Mouse (Mus musculus): ENCODE data around the gene Pibf1. TPM values are rescaled to one million over a fixed set of nuclear protein-coding genes. Genes with fewer than 3 reads are reported as not detected.

The Pibf1 gene
- total RNA-seq, 1 experiment from 2014 or later = 51.4 TPM

- no peak for ATAC-seq (ENCODE audit: extremely low read depth, insufficient number of reproducible peaks, low FRiP score, poor library complexity, severe bottlenecking)
Observed at GRCm38 (mm10) chr14:99135761-99136160, 36.5 kb downstream of the Pibf1 start.

- no peak for ATAC-seq (ENCODE audit: extremely low read depth, insufficient number of reproducible peaks, low FRiP score, poor library complexity, severe bottlenecking)
Observed at GRCm38 (mm10) chr14:99136297-99136696, 37.1 kb downstream of the Pibf1 start.

DNA sequence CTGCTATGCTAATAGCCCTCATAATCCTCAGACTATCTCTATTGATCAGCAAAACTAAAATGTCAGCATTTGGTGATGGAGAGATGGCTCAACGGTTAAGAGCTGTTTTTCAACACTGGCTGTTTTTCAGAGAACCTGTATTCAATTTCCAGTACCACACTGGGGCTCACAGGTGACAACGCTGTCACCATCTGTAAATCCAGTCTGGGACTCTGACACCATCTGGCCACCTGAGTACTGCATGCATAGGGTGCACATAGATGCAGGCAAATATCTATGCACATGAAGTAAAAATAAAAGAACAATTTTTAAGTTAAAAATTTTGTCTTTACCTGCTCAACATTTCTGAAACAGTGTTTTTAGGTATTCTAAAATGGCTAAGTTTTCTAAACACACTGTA lies 40.8 kb downstream of the Pibf1 start:
- ATAC-seq (ENCODE audit: extremely low read depth, insufficient number of reproducible peaks, low FRiP score, poor library complexity, severe bottlenecking) = no peak

GRCm38 (mm10) chr14:99141786-99142633 lies 42.8 kb downstream of the Pibf1 start:
- peak; percentile 92 for ATAC-seq (ENCODE audit: extremely low read depth, insufficient number of reproducible peaks, low FRiP score, poor library complexity, severe bottlenecking)

DNA sequence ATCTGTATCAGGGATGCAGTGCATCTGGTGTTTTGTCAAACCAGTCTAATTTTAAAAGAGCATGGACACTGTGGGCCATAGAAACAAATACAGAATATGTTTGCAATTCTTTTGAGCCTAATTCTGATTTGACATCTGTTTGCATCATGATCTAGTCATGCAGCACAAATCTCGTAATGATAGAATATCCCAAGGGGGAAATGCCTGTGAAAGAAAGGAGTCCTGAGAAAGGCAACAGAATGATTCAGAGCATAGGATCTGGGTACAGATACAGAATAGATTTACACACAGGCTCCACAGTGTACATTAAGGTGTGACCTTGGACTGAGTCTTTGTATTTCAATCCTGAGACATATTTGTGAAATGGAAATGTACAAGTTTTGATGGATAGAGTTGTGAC lies 47.6 kb downstream of the Pibf1 start:
- ATAC-seq (ENCODE audit: extremely low read depth, insufficient number of reproducible peaks, low FRiP score, poor library complexity, severe bottlenecking) = no peak

DNA sequence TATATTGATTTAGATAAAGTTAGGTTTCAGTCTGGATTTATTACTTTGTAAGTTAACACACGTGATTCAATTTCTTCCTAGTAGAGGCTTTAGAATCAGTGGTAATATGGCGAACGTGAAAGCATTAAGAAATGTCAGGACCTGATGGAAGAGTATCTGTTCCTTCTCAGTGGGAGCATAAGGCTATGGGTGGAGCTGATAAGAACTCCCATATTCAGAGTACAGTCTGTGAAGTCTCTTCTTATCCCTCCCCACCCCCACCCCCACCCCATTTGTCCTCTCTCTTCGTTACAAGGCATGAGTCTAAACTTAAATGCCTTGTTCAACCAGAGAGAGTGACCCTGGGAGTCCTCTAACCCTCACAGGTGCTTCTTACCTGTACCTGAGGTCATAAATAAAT lies 53.5 kb downstream of the Pibf1 start:
- no peak for ATAC-seq (ENCODE audit: extremely low read depth, insufficient number of reproducible peaks, low FRiP score, poor library complexity, severe bottlenecking)

- ATAC-seq (ENCODE audit: extremely low read depth, insufficient number of reproducible peaks, low FRiP score, poor library complexity, severe bottlenecking) = no peak
Observed at GRCm38 (mm10) chr14:99159940-99160339, 60.7 kb downstream of the Pibf1 start.

- ATAC-seq (ENCODE audit: extremely low read depth, insufficient number of reproducible peaks, low FRiP score, poor library complexity, severe bottlenecking) = no peak
Observed at GRCm38 (mm10) chr14:99163051-99163450, 63.8 kb downstream of the Pibf1 start.

DNA sequence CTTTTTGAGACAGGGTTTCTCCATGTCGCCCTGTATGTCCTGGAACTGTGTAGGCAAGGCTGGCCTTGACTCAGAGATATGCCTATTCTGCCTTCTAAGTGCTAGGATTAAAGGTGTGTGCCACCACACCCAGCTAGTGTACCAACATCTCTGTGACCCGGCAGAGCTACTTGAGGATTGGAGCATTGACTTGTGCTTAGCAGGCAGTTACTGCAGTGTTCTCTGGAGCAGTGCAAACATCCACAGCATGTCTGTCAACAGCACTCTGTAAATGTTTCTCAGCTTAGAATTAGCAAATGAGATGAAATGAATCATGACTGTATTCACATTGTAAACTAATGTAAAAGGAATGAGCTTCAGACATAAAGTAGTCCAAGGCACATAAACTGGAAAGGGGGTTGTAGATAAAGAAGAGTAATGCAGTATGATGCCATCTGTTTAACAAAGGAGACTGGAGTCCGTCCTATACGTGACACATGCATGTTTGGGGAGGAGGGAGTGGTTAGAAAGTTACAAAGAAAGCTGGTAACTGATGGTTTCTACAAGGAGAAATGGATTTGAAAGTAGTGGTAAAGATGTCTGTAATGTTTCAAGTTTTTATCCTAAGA lies 75.0 kb downstream of the Pibf1 start:
- no peak for ATAC-seq (ENCODE audit: extremely low read depth, insufficient number of reproducible peaks, low FRiP score, poor library complexity, severe bottlenecking)

DNA sequence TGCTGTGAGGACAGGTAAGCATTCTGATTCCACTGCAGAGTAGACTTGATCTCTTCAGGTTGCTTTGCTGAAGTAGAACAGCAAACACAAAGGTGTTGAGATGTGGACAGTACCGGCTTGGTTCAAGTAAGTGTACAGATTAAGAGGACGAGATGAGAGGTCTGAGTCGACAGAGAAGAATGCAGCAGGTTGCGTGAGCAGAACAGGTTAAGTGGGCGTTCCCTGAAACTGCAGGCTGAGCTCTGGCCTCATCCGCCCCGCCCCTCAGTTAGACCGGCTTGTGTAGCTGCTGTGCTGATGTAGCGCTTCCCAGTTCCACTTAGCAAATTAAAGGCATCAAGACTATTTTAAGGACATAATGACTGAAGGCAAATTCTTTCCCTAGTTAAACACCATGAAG lies 77.3 kb downstream of the Pibf1 start:
- no peak for ATAC-seq (ENCODE audit: extremely low read depth, insufficient number of reproducible peaks, low FRiP score, poor library complexity, severe bottlenecking)

DNA sequence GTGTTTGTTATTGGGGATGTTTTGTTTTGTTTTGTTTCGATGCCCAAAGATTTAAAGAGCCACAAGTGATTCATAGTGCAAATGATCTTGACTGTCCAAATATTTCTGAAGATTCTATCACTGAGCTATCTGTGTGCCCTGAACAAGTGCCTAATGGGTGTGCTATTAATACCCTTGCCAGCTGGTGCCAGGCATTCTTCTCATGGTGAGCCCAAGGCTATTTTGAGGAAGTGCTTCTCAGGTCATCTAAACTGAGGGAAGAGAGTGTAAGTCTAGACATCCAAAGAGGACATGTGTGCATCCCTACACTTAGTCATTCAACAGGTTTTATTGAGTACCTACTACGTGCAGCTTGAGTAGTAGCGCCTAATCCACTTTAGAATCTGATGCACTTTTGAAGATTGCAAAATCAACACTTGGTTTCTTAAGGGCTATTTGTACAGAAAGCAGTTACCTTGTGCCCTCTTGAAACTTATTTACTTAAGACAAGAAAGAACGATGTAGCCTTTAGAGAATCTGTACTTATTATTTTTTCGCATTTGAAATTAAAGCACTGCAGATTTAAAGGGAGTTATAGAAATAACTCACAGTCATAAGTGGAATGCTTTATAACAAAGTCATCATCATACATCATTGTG lies 91.0 kb downstream of the Pibf1 start:
- no peak for ATAC-seq (ENCODE audit: extremely low read depth, insufficient number of reproducible peaks, low FRiP score, poor library complexity, severe bottlenecking)

- ATAC-seq (ENCODE audit: extremely low read depth, insufficient number of reproducible peaks, low FRiP score, poor library complexity, severe bottlenecking) = no peak
Observed at GRCm38 (mm10) chr14:99205865-99206264, 106.6 kb downstream of the Pibf1 start.

DNA sequence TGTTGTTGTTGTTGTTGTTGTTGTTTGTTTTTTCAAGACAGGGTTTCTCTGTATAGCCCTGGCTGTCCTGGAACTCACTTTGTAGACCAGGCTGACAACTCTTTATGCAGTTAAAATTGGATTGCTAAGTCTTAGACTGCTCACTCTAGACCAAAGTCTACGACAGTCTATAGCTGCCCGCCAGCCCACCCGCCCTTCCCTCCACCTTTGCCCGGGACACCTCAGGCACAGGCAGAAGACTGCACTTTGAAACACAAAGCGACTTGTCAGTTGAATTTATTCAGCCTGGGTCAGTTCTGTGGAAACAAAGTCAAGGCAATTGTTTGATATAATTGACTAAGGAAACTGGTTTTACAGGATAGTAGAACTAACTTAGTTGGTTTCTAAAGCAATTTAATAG lies 107.4 kb downstream of the Pibf1 start:
- ATAC-seq (ENCODE audit: extremely low read depth, insufficient number of reproducible peaks, low FRiP score, poor library complexity, severe bottlenecking) = no peak

DNA sequence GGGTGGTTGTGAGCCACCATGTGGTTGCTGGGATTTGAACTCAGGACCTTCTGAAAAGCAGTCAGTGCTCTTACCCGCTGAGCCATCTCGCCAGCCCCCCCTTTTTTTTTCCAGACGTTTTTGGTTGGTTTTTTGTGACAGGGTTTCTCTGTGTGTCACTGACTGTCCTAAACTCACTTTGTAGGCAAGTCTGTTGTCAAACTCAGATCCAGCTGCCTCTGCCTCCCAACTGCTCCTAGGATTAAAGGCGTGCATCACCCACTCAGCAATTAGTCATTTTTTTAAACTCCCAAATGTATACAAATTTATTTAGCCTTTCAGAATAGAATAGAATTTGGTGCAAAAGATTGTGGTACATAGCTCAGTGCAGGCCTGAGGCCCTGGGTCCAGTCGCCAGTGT lies 111.2 kb downstream of the Pibf1 start:
- ATAC-seq (ENCODE audit: extremely low read depth, insufficient number of reproducible peaks, low FRiP score, poor library complexity, severe bottlenecking) = no peak

DNA sequence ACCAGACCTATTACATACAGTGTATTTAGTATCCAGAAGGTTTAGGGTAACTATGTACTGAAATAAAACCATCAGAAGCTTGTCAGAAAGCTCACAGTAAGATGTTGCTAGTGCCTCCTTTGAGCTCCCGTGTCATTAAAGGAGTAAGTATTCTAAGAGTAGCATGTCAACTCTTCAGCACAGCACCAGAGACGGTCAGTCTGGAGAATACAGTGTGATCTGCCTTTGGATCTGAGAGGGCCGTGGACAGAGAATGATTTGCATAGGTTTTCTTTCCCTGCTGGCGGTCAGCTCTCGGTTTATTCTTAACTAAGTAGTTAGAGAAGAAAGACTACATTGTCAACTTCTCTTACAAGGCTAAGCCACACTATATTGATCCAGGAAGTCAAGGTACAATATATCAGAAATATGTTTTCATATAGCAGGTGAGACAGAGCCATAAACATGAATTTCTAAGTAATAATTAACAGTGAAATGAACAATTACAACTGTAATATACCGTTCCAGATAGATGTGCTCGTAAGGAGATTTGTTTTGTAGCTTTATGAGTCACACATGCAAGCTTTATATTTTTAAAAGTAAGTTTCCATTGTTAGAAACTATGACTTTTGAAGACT lies 119.3 kb downstream of the Pibf1 start:
- ATAC-seq (ENCODE audit: extremely low read depth, insufficient number of reproducible peaks, low FRiP score, poor library complexity, severe bottlenecking) = no peak

- ATAC-seq (ENCODE audit: extremely low read depth, insufficient number of reproducible peaks, low FRiP score, poor library complexity, severe bottlenecking) = no peak
Observed at GRCm38 (mm10) chr14:99219757-99220171, 120.5 kb downstream of the Pibf1 start.

DNA sequence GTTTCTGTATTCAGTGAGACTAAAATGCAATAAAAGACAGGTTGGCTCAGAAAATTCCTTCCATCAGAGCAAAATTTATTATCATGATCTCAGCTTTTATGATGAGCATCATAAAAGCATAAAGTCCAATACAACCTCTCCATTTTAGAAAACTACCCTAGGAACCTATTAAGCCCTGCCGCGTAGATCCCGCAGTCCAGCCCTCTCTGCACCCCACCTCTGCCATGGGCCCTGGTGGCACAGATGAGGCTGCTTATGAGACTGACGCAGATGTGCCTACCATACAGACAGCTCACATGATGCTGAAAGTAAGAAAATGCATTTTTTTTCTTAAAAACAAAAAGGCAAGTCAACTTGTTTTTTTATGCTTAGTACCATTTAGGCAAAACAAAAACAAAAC lies 126.7 kb downstream of the Pibf1 start:
- ATAC-seq (ENCODE audit: extremely low read depth, insufficient number of reproducible peaks, low FRiP score, poor library complexity, severe bottlenecking) = no peak

DNA sequence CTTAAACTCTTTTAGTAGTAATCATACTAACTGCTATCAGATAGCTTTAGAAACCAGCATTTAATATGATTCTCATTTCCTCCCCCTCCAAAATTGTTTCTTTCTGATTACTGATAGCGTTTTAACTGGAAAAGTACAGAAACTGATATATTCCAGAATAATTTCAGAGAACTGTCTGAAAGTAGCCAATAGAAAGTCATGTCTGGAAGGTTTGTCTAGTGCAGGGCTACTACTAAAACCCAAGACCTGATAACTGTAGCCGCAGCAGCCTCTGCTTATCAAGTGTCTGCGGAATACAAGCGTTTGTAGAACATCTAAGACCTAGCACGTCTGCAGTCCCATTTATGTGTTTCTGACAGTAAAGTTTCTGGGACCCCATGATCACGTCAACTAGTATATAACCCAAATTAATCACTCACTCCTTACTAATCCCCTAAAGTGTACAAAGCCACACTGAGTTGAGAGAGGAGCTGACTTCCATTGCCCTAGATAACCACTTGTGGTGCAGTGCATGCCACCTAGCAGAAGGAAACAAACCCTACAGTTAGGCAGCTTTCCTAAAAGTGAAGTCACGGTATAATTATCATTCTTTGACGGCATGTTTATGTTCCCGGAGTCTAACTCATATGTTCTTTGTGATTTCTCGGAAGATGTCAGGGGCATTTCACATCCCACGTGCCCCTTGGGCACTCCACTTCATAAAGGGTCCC lies 130.0 kb downstream of the Pibf1 start:
- ATAC-seq (ENCODE audit: extremely low read depth, insufficient number of reproducible peaks, low FRiP score, poor library complexity, severe bottlenecking) = no peak

DNA sequence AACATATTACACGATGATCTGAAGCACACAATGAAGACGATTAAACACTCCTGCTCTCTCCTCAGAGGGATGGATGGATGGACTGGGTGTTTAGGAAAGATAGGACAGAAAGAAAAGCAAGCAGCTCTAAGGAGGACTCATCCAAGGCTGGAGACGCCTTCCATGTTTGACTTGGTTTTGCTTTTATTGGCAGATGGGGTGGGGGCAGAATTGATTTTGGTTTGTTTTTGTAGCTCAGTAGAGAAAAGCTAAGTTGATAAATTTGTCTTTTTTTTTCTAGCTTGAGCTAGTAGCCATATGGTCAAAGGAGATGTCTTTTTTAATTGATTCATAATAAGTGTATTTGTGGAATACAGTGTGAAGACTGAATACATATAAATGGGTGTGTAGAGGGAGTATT lies 133.8 kb downstream of the Pibf1 start:
- no peak for ATAC-seq (ENCODE audit: extremely low read depth, insufficient number of reproducible peaks, low FRiP score, poor library complexity, severe bottlenecking)

Data from neutrophil, adult 5-6 weeks (primary cell).